Mouse (Mus musculus) frontal cortex, postnatal 10 days (tissue): Measurements from ENCODE around the gene Acoxl.

Source experiments
- DNase-seq, 2 experiments: peaks; one replicate each; pipeline ENCODE4 v3.0.0; 2022; ENCODE audit warnings: low spot score in 2 of 2, mixed read lengths in 1 of 2

Gene Acoxl

DNA sequence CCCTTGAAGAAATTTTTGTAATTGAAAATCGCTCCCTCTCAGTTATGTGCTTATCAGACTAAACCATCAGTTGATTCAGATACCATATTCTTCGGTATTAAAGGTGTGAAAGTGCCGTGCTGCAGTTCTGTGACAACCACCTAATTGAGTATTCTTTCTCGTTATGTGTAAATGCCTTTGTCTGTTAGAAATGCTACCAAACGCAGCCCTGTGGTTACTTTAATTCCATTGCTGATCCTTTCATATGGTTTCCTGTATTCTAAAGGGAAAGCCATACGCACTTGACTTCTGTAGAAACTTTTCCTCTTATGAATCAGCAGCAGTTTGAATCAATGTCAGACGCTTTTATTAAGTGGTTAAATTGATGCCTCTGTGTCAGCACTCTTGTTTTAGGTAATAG lies 278.9 kb downstream of the Acoxl start:
- no peak for DNase-seq

DNA sequence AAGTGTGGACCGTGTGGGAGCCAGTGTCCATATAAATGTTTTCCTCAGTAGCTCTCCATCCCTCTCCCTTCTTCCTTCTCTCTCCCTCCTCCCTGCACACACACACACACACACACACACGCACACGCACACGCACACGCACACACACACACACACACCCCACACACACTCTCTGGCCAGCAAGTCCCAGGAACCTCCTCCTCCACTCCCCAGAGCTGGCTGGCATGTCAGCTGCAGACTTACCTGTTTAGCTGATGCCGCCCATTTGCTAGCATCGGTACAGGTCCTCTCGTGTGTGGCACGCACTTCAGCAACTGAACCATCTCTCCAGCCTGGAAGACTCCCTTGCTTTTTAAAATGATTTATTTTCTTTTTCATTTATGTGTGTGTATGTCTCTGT lies 280.3 kb downstream of the Acoxl start:
- DNase-seq, result no peak

GRCm38 (mm10) chr2:128122491-128122890 lies 283.8 kb downstream of the Acoxl start:
- DNase-seq, result peak in 1 of 2 experiments; percentile 54

- peak in 1 of 2 experiments; percentile 17 for DNase-seq
Observed at GRCm38 (mm10) chr2:128122891-128123771, 284.5 kb downstream of the Acoxl start.

GRCm38 (mm10) chr2:128123921-128124683 lies 285.4 kb downstream of the Acoxl start:
- no peak for DNase-seq

DNA sequence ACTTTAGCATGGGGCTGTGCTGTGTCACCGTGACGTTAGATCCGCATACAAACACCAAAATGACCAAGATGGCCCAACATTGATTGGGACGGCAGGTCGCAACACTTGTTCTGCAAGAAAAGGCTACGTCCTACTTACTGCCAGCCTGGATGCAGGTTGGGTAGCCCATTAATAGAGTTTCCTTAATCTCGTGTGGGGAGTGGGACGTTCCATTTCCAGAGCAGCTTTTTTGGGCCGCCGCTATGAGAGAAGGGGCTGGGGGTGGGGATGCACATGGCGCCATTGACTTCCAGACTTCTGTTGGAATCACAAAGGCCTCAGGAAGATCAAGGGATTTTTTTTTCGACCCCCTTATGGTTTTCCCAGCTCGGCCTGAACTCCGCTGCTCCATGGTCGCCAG lies 286.0 kb downstream of the Acoxl start:
- DNase-seq, result no peak

GRCm38 (mm10) chr2:128125635-128126470 lies 287.2 kb downstream of the Acoxl start, which contains the start of gene Bcl2l11:
Gene Bcl2l11, plus strand, starts transcription at chr2:128126038.
- peak; percentile 88 to 90 for DNase-seq

GRCm38 (mm10) chr2:128126591-128127051 lies 287.9 kb downstream of the Acoxl start:
- peak in 1 of 2 experiments; percentile 21 for DNase-seq

DNA sequence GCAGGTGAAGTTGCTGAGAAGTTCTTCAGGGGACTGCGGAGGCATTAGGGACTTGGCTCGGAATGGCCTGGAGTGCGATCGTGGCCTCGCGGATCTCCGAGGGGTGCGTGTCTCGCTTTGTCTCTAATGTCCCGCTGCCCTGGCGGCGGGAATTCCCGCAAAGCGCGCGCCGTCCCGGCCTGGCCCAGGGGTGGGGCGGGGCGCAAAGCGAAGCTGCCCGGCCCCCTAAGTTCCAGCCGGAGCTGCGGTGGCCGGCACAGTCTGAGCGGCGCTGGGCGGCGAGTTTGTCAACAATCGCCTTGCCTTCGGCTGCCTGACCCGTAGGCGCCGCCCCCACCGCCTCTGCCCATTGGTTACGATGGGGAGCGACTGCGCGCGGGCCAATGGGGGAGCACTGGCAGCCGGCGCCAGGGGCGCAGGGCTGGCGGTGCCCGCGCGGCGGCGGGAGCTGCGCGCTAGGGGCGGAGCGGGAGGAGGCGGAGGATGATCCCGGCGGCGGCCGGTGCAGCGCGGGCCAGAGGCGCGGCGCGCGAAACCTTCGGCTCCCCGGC lies 288.5 kb downstream of the Acoxl start:
- peak; percentile 83 to 88 for DNase-seq

GRCm38 (mm10) chr2:128127691-128128292 lies 289.1 kb downstream of the Acoxl start:
- peak in 1 of 2 experiments; percentile 53 for DNase-seq

DNA sequence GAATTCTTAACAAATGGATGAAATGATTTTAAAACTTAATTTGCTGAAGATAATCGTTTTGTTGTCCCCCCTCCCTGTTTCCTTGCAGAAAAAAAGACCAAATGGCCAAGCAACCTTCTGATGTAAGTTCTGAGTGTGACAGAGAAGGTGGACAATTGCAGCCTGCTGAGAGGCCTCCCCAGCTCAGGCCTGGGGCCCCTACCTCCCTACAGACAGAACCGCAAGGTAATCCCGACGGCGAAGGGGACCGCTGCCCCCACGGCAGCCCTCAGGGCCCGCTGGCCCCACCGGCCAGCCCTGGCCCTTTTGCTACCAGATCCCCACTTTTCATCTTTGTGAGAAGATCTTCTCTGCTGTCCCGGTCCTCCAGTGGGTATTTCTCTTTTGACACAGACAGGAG lies 289.9 kb downstream of the Acoxl start:
- DNase-seq, result no peak

DNA sequence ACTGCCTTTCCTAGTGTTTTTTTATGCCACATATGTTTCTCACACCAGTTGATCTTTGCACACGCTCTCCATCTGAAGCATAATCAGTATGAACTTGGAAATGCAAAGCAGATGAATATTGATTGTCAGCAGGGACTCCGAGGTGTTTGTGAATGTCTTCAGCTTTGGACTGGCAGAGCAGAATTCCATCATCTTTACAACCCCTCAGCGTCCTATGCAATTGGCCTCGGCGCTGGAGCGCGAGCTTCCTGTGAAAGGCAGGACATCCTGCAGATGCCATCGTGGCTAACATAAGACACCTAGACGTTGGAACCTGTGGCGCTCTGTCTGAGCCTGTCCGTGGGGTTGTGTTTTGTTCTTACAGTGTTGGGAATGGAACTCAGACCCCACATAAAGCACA lies 292.8 kb downstream of the Acoxl start:
- DNase-seq, result no peak

GRCm38 (mm10) chr2:128132635-128133034 lies 294.0 kb downstream of the Acoxl start:
- no peak for DNase-seq

GRCm38 (mm10) chr2:128133865-128134264 lies 295.2 kb downstream of the Acoxl start:
- DNase-seq, result no peak

- no peak for DNase-seq
Observed at GRCm38 (mm10) chr2:128134474-128134873, 295.8 kb downstream of the Acoxl start.

GRCm38 (mm10) chr2:128134948-128135347 lies 296.3 kb downstream of the Acoxl start:
- DNase-seq, result no peak

DNA sequence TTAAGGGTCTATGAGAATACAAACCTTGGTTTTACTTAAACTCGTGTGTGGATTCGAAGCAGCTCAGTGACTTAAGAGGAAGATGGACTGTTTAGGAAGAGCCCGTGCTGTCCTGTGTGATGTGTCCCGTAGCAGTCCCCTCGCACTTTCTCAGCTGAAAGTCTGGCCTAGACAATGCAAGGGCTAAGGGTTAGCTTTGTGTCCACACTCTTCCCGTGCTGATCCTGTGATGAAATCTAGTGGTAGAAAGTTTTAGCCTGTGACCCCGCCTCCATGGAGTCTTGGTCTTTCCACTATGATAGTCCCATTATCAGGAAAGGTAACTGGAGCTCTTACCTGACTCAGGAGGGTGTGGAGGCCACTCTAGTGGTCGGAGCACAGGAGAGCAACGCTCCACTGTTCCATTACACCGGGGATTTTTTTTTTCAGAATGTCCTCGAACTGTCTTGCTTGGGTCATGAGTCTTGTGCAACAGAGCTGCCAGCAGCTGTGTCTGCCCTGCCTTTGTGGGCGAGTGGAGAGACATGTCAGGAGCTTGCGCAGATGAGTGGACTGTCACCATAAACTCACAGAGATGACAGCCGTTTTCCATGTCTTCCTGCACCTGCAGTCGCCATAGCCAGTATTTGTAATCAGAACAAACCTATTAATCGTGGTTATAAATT lies 298.2 kb downstream of the Acoxl start:
- DNase-seq, result no peak

DNA sequence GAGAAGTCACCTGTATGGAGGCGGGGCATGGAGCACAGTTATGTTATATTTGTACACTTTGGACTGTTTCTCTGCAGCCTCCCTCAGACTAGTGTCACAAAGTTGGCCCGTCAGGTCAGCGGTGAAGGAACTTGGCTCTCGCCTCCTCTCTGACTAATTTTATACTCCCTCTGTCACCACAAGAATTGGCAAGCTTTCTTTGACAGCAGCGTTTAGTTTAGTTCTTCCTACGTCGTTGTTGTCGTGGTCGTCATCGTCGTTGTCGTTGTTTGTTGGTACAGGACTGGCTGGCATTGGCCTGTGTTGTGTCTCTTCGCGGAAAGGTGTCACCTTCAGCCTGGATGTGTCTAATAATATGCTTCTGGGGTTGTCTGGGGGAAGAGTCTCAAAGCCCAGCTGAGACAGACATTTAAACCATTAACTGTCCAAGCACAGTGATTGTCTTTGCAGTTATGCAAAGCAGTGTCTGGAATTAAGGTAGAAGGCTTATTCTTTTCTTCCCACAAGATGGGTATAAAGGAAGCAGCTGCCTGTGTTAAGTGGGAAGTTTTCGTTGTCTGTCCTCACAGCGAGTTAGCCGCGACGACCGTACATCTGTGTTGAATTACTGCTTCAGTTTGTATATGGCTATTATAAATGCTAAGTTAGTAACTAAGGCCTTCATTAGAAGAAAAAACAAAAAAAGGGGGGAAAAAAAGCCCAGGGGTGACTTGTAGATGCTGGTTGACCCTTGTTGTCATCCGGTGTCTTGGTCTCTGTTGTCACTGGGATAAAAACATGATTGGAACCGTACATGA lies 299.0 kb downstream of the Acoxl start:
- DNase-seq, result no peak

GRCm38 (mm10) chr2:128138924-128139323 lies 300.2 kb downstream of the Acoxl start:
- DNase-seq, result no peak

- no peak for DNase-seq
Observed at GRCm38 (mm10) chr2:128139781-128140180, 301.1 kb downstream of the Acoxl start.
